Mouse (Mus musculus): ENCODE measurements at regions not wholly inside any gene's neighbourhood (a gene's known extent, or its start where the extent isn't known, plus 50 kb on each side); places are given as distances from the start of the nearest gene placed in this dataset.

DNA sequence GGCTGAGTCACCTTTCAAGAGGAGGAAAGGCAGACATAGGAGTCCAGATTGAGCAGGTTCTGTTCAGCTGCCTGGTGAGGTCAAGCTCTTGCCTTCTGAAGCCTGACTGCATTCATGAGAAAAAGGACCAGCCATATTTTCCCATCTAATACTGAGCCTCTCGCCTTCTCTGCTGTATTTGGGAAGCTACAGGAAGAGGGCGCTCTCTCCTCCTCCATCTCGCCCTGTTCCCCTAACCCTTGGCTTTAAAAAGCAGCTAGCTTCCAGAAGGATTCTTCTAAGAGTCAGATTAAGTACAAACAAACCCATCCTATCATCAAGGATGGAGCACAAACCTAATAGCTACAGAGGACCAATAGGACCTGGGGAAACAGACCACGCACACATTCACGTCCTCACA is 98.3 kb downstream of the Foxb1 start:
- DNase-seq (ENCODE audit: low spot score in 2 of 2), result no peak

DNA sequence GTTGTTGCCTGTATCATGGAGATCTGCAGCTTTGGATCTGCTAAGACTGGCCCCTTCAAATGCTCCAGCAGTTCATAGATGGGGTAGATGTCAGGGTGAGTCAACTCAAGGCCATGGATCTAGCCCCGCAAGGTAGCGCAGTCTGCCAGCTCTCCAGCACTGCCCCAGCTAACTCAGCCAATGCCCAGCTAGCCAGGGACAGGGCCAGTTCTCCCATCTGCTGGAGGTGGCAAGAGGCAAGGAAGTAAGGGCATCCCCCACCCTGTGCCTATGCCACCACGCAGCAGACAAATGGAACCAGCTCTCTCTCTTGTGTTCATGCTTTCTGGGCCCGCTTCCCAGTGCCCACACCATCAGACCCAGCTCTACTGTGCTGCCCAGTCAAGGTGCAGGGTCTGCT is 102.5 kb downstream of the Foxb1 start:
- DNase-seq (ENCODE audit: low spot score in 2 of 2), result no peak

DNA sequence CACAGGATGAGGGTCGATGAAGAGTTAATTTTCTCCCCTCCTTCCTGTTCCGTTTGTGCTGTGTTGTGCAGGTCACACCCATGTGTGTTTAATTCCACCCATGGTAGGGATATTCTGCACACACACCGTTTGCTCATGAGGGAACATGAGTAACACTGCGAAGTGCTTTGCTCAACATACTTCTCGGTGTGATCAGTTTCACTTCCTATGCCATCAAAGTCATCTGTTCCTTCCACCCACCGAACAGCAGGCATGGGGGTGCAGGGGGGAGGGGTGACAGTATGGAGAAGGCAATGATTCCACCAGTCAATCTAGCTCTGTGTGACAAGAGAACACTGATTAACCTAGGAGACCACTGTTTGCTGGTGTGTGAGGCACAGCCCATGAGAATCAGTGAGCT is 104.7 kb downstream of the Foxb1 start:
- no peak for DNase-seq (ENCODE audit: low spot score in 2 of 2)

DNA sequence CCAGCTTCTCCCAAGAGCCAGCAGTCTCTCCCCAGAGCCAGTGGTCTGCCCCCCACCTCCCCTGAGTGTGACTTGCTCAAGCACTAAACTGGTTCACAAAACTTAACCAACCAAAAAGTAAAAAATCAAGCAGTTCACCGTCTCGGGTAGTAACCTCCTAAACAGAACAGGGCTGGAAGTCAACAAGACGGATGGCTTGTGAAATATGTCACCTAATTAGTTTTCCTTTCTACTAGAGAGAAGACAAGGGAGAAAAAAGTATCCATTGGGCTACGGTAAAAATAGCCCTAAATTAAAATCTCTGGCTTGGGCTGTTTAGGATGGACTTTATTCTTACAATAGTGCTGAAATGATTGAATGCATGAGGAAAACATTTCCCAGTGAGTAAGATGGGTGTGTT is 108.6 kb downstream of the Foxb1 start:
- DNase-seq (ENCODE audit: low spot score in 2 of 2), result no peak

DNA sequence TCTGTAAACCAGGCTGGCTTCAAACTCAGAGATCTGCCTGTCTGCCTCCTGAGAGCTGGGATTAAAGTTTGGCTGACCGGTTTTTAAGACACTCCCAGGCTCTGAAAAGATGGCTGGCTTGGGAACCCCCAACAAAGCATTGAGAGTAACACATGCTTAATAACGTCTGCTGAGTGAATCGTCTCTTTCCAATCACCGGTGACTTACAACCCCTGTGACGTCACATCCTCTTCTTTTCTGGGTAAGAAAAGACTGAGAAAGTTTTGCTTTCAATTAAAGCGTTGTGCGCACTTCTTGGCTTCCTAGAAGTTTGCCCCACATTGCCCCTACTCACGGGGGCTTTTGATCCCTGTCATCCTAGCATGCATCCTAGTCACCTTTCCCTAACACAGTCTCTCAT is 109.1 kb downstream of the Foxb1 start:
- DNase-seq (ENCODE audit: low spot score in 2 of 2), result no peak

DNA sequence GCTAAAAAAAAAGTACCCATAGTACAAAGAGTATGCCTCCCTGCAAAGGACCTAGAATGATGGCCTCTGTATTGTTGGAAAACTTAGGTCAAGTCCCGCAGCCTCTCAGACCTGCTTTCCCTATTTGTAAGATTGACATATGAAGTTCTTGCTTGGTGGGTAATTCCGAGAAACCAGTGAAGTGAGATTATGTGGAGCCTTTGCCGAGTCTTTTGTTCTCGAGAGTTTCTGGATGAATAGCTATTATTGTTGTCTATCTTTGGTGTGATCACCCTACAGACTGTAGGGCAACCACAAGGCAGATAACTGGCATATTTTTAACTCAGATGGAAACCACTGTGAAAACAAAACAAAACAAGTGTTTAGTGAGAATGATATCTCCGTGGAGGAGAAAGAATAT is 118.1 kb downstream of the Foxb1 start:
- no peak for DNase-seq (ENCODE audit: low spot score in 2 of 2)

DNA sequence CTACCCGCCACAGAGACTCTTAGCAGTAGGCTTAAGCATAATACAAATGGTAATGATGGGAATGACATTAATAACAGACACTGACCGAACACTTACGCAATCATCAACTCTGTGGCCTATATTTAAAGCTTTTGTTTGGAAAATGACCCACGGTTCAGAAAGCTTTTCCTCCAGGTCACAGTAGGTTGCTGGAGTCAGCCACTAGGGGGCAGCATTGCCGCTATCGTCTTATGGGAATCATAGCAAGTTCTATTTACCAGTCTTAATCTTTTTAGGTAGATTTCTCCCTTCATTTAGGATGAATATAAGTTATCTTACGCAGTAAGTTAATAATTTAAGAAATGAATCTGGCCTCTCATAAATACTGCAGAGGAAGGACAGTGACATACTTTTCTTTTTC is 137.4 kb downstream of the Foxb1 start:
- DNase-seq (ENCODE audit: low spot score in 2 of 2), result peak; percentile 47 to 52

DNA sequence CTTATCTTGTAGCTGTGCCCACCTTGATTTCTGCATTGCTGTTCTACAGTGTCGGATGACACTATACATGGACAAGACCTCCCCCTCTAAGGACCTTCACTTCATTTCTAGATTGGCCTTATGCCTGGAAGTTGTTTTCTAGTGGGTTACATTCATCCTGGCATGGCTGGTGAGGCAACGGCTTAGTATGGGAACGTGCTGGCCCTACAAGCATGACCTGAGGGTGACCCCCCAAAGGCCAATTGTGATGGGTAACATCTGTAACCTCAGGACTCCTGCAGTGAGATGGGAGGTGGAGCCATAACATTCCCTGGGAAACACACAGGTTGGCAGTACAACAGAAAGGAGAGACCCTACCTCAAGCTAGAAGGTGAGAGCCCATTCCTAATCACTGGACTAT is 139.7 kb downstream of the Foxb1 start:
- DNase-seq (ENCODE audit: low spot score in 2 of 2), result no peak

DNA sequence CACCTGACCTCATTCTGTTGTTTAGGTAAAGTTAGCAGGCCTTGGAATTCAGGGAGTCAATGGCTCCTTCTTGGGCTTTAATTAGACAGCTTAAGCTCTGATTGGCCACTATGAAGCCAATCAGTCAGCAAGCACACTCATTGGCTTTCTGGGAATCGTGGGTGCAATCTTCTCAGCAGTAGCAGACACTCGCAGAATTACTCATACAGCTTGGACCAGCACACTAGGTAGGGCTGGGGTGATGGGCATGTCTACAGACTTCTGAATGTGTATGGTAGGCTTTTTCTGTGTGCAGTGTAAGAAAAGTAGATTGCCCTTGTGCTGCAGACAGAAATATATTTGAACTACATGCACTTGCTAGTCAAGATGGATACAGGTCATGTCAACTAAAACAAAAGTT is 143.4 kb downstream of the Foxb1 start:
- no peak for DNase-seq (ENCODE audit: low spot score in 2 of 2)

DNA sequence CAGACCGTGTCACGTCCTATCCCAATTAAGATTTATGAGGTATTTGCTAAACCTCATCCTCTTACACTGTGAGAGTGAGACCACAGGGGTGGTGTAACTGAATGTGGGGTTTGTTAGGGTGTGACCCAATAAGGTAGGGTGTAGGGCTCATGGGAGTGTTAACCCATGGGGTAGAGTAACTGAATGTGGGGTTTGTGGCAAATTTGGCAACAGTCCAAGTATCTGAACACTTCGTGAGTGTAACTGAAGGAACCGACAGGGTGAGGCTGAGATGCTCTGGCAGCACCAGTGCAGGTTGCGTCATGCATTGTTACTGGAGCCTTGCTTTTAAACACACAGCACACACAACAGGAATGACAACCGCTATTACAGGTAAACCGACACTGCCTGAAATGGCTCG is 144.1 kb downstream of the Anxa2 start:
- DNase-seq (ENCODE audit: low spot score in 2 of 2), result no peak

DNA sequence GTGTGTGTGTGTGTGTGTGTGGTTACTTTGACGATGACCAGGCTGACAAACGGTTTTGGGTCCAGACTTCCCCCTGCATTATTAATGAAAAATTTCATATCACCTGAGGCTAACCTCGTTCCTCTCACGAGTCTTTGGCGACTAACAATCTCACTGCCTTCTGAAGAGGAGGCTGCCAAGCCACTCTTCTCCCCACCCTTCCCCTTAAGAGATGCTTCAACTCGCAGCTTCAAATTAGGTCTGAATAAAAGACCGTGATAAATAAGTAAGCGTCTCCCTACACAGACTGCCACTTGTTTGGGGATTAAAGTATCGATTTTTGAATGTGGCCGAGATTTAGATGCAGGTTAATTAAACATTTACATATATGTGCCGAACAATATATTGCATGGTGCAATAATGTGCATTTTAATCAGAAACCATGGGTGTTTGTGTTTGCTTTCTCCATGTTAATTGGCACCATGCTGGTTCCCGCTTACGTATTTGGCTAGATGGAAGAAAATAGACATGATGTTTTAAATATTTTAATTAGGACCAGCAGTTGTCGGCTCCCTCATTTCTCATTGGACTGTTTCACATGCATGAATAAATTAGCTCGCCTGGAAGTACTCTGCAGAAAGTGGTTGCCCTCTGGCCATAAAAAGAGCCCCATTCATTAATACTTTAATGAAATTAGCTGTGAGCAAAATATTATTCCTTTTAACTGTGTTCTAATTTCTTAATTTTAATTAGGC is 139.1 kb downstream of the Anxa2 start:
- no peak for DNase-seq (ENCODE audit: low spot score in 2 of 2)

DNA sequence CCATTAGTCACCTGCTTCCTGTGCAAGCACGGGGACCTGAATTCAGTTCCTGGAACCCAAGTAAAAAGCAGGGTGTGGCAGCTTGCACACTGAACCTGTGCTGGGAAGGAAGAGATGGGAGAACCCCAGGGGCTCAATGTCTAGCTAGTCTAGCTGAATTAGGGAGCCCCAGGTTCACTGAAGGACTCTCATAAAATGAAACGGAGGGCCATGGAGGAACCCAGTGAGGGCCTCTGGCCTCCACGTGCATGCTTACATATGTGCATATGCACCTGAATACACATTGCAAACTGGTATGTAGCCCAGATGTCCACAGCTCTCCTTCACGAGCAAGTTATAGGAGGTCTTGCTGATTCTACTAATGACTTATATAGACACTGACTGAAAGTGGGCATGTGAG is 135.4 kb downstream of the Anxa2 start:
- no peak for DNase-seq (ENCODE audit: low spot score in 2 of 2)

DNA sequence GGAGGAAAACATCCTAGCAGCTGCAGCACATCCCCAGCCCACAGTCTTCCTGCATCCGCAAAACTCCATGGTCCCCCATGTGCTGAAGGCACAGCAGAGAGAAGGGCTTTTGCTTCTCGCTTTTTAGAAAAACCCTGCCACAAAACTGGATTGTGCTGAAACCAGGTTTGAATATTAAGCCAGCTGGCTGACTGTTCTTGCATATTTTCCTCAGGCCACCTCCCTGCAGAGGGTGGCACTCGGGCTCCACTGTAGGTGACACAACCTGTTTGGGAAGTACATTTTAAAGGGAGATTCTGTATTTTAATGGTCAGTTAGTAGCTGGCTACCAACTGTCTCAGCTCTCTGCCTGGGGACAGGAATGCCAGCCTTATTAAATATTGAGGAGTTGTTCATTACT is 133.7 kb downstream of the Anxa2 start:
- DNase-seq (ENCODE audit: low spot score in 2 of 2), result no peak

DNA sequence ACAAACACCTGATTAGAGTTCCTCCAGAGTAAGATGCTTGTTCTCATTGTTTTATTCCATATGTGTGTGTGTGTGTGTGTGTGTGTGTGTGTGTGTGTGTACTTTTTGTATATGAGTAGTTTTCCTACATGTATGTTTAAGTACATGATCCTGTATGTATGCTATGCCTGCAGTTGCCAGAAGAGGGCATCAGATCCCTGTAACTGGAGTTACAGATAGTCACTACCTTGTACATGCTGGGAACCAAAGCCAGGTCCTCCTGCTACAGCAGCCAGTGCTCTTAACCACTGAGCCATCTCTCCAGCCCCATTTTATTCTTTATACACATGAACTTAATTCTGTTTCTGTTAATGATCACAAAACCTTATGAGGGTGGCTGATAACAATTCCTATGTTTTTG is 127.8 kb downstream of the Anxa2 start:
- DNase-seq (ENCODE audit: low spot score in 2 of 2), result no peak

DNA sequence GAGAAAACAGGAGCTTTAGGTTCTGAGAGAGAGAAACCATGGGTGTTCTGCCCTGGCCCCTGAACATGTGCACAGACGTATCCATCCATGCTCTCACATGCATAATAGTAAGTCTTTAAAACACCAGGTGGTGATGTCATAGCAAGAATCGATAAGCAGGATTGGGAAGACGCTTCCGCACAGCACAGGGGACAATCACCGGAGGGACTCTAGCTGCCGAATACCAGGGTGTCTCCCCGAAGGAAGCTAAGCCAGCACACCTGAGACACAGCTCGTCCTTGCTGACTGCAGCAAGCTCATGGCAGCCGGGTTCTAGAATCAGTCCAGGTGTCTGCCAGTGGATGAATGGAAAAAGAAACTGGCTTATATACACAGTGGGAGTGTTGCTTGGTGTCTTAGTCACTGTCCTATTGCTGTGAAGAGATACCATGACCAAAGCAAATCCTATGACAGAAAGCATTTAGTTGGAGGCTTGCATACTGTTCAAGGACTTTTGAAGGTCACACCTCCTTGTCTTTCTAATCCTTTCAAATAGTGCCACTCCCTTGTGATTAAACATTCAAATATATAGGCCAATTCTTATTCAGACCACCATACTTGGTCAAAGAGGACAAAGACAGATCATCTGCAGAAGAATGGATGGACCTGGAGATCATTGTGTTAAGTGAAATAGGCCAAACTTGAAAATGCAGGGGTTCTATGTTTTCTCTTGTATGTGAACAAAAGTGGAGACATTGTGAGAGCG is 124.4 kb downstream of the Anxa2 start:
- no peak for DNase-seq (ENCODE audit: low spot score in 2 of 2)

DNA sequence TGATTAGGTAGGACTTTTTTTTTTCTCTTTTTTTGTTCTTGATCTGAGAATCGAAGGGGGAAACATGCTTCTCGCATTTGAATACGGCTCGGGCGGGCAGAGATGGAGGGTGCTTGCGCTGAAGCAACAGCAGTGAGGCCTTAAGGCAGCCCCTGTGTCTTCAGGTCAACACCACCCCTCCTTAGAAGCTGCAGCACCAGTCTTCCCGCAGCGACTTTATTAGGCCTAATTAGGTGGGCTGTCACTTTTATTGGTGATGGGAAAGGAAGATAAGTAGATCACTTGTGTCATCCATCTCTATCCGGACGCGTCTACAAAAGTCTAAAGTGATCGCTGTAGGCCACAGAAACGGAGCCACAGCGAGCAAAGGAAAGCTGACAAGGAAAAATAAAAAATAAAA is 122.0 kb downstream of the Anxa2 start:
- DNase-seq (ENCODE audit: low spot score in 2 of 2), result no peak

DNA sequence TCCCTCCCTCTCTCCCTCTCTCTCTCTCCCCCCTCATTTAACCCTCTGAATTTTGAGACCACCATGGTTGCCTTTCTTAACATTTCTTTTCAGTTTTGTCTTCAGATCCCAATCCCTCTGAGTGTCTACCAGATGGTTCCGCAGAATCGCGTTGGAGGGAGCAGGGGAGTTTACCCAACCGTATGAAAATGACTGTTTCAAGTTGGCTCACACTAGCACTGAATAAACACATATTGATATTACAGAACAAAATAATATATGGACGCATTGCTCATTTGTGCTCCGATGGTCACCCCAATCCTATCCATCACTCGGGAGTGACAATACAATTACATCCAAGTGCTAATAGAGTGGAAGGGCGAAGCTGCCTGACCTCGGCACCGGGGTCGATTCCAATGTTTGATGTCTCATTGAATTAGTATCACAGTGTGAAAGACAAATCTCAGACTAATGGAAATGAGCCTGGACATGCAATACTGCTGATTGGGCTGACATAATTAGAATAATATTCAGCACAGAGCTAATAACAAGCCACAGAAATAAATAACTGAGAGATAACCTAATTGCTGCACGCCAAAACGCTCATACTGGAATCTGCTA is 115.3 kb downstream of the Anxa2 start:
- DNase-seq (ENCODE audit: low spot score in 2 of 2), result no peak

DNA sequence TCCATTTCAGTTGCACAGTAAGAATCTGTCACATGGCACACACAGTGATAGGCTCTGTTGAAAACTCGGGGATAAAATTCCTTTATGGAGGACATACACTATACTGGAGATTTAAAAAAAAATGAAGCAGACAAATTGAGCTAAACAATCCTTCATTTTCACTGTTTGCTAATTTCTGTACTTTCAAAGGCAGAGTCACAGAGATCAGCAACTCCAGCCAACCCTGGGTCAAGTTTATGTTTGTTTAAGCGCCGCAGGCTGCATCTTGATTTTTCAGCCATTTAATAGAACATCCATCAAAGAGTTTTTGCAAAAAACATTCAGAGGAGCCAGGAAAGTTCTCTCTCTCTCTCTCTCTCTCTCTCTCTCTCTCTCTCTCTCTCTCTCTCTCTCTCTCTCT is 114.8 kb downstream of the Anxa2 start:
- DNase-seq (ENCODE audit: low spot score in 2 of 2), result no peak

DNA sequence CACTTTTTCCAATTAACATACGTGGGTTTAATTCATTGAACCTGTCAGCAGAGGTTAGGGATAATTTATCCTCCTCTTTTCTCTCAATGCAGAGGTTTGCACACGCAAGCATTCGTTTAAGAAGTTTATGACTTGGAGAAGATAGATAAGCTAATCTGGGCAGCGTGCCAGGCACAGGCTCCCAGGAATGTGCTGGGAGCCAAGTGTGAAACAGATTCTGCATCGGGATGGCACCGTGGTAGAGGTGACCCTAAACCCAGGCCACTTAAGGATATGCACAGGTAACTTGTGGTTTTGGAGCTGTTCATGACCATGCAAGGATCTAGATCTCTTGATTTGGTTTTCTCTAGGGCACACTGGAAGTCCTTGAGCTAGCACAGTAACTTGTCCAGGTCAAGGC is 113.6 kb downstream of the Anxa2 start:
- no peak for DNase-seq (ENCODE audit: low spot score in 2 of 2)

DNA sequence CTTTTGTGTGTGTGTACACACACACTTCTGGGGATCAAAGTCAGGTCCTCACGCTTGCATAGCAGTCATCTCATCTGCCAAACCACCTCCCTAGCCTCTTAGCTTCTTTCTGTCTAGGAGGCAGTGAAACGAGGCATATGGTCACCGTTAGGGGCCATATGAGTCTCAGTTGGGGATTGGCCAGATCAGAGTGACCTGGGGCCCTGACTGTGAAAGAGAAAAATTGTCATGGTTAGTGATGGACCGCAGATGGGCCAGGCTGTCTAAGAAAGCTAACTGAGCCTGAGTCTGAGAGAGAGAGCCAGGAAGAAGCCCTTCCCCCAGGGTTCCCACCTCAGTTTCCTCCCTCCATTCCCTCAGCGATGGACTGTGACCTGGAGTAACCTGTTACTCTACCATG is 89.8 kb downstream of the Anxa2 start:
- no peak for DNase-seq (ENCODE audit: low spot score in 2 of 2)
